Mouse (Mus musculus): Measurements from ENCODE around the gene Hmgcr. TPM values are rescaled to one million over a fixed set of nuclear protein-coding genes. Genes with fewer than 3 reads are reported as not detected.

The Hmgcr gene
- polyA plus RNA-seq, 1 experiment from 2014 or later: 127 TPM

Other genes with a start within 250 kb of the Hmgcr start
- 0.16 and 0.23 TPM in 2 replicates for gene Ankdd1b, start 199.7 kb downstream of the Hmgcr start, polyA plus RNA-seq (2014; fragmentation: Nextera tagmentation; extraction: Ambion mirVana)
- gene Gm17622, start 180.2 kb downstream of the Hmgcr start, polyA plus RNA-seq (2014; fragmentation: Nextera tagmentation; extraction: Ambion mirVana): not detected in 2 replicates
- gene Polk, start 128.4 kb downstream of the Hmgcr start, polyA plus RNA-seq (2014; fragmentation: Nextera tagmentation; extraction: Ambion mirVana): 11.0 and 12.1 TPM in 2 replicates
- 12.6 and 12.7 TPM in 2 replicates for gene Col4a3bp, start 128.3 kb downstream of the Hmgcr start, polyA plus RNA-seq (2014; fragmentation: Nextera tagmentation; extraction: Ambion mirVana)
- 0.03 TPM in 2 replicates for gene Ankrd31, start 77.3 kb upstream of the Hmgcr start, polyA plus RNA-seq (2014; fragmentation: Nextera tagmentation; extraction: Ambion mirVana)

All from intestine, embryonic 14.5 days (tissue).